Mouse (Mus musculus): Measurements from ENCODE around the gene Nectin1. TPM values are rescaled to one million over a fixed set of nuclear protein-coding genes. Genes with fewer than 3 reads are reported as not detected.

Nectin1 gene
- polyA plus RNA-seq, 1 experiment from 2014 or later: 18.9 TPM

GRCm38 (mm10) chr9:43801911-43802310 lies 58.1 kb downstream of the Nectin1 start:
- no peaks in the 10 kb centered on the region for H3K9me3 ChIP-seq (ENCODE audit: control insufficient read depth, low read length)
- no peaks in the 10 kb centered on the region for H3K4me1 ChIP-seq (replicated peaks; ENCODE audit: control insufficient read depth, insufficient read depth, low read length)
- H3K36me3 ChIP-seq (replicated peaks; ENCODE audit: control insufficient read depth, insufficient read depth): peaks cover 42% of the 10 kb centered on the region
- no peak for DNase-seq (ENCODE audit: low spot score)
- ATAC-seq (ENCODE audit: low FRiP score): 0 out of 2 replicates have a peak, but pooled peaks have one; percentile 21
- H3K4me2 ChIP-seq (replicated peaks): no peak overlapping the region
- no peak overlapping the region for H3K27ac ChIP-seq
- H3K27me3 ChIP-seq (ENCODE audit: control insufficient read depth, insufficient read depth, low read length): no peaks in the 10 kb centered on the region
- WGBS: 25% methylated on average over 5 of the region's 5 CpGs
- no peak overlapping the region for H3K4me3 ChIP-seq (replicated peaks; ENCODE audit: low read length)
- no peak overlapping the region for H3K9ac ChIP-seq

- Histone ChIP-seq H3K4me1 (replicated peaks; ENCODE audit: control insufficient read depth, insufficient read depth, low read length) (0 out of 2 replicates have a peak, but pooled peaks cover 7% of the 10 kb centered on the region), H3K27ac (no peak overlapping the region), H3K27me3 (ENCODE audit: control insufficient read depth, insufficient read depth, low read length) (no peaks in the 10 kb centered on the region), H3K36me3 (replicated peaks; ENCODE audit: control insufficient read depth, insufficient read depth) (peaks cover 22% of the 10 kb centered on the region), H3K4me3 (replicated peaks; ENCODE audit: low read length) (no peak overlapping the region), H3K9me3 (ENCODE audit: control insufficient read depth, low read length) (0 out of 2 replicates have a peak, but pooled peaks cover 4% of the 10 kb centered on the region), H3K4me2 (replicated peaks) (no peak overlapping the region), H3K9ac (no peak overlapping the region)
- WGBS: 16% methylated on average over 6 of the region's 6 CpGs
- DNase-seq (ENCODE audit: low spot score) (no peak), ATAC-seq (ENCODE audit: low FRiP score) (no peak)
These were observed 63.8 kb downstream of the Nectin1 start for GRCm38 (mm10) chr9:43807565-43807964.

- 12% methylated on average over 4 of the region's 4 CpGs for WGBS
- Histone ChIP-seq H3K36me3 (replicated peaks; ENCODE audit: control insufficient read depth, insufficient read depth) (peaks cover 16% of the 10 kb centered on the region), H3K9me3 (ENCODE audit: control insufficient read depth, low read length) (0 out of 2 replicates have a peak, but pooled peaks cover 4% of the 10 kb centered on the region), H3K4me3 (replicated peaks; ENCODE audit: low read length) (no peak overlapping the region), H3K27me3 (ENCODE audit: control insufficient read depth, insufficient read depth, low read length) (no peaks in the 10 kb centered on the region), H3K4me1 (replicated peaks; ENCODE audit: control insufficient read depth, insufficient read depth, low read length) (0 out of 2 replicates have a peak, but pooled peaks cover 7% of the 10 kb centered on the region), H3K4me2 (replicated peaks) (no peak overlapping the region), H3K27ac (no peak overlapping the region), H3K9ac (no peak overlapping the region)
- DNase-seq (ENCODE audit: low spot score) (no peak), ATAC-seq (ENCODE audit: low FRiP score) (no peak)
These were observed 64.3 kb downstream of the Nectin1 start for GRCm38 (mm10) chr9:43808099-43808498.

- DNase-seq (ENCODE audit: low spot score): peak; percentile 43
- Histone ChIP-seq H3K4me3 (replicated peaks; ENCODE audit: low read length) (no peak overlapping the region), H3K9me3 (ENCODE audit: control insufficient read depth, low read length) (0 out of 2 replicates have a peak, but pooled peaks cover 4% of the 10 kb centered on the region), H3K9ac (no peak overlapping the region), H3K36me3 (replicated peaks; ENCODE audit: control insufficient read depth, insufficient read depth) (peaks cover 12% of the 10 kb centered on the region; the same call in 1 of the 2 replicates), H3K4me2 (replicated peaks) (no peak overlapping the region), H3K4me1 (replicated peaks; ENCODE audit: control insufficient read depth, insufficient read depth, low read length) (0 out of 2 replicates have a peak, but pooled peaks cover 7% of the 10 kb centered on the region), H3K27me3 (ENCODE audit: control insufficient read depth, insufficient read depth, low read length) (no peaks in the 10 kb centered on the region), H3K27ac (no peak overlapping the region)
- ATAC-seq (ENCODE audit: low FRiP score): no peak
- WGBS: 16% methylated on average over 7 of the region's 7 CpGs
These were observed 64.8 kb downstream of the Nectin1 start for GRCm38 (mm10) chr9:43808546-43808945.

GRCm38 (mm10) chr9:43813156-43813555 lies 69.4 kb downstream of the Nectin1 start:
- 72% methylated on average over 2 of the region's 2 CpGs for WGBS

GRCm38 (mm10) chr9:43822206-43822605 lies 78.4 kb downstream of the Nectin1 start:
- H3K4me3 ChIP-seq (replicated peaks; ENCODE audit: low read length): no peak overlapping the region
- H3K9me3 ChIP-seq (ENCODE audit: control insufficient read depth, low read length): no peaks in the 10 kb centered on the region
- H3K27ac ChIP-seq: no peak overlapping the region
- ATAC-seq (ENCODE audit: low FRiP score) (no peak), DNase-seq (ENCODE audit: low spot score) (no peak)
- no peak overlapping the region for H3K9ac ChIP-seq
- 90% methylated on average over 5 of the region's 5 CpGs for WGBS
- 0 out of 2 replicates have a peak, but pooled peaks cover 4% of the 10 kb centered on the region for H3K4me1 ChIP-seq (replicated peaks; ENCODE audit: control insufficient read depth, insufficient read depth, low read length)
- no peaks in the 10 kb centered on the region for H3K27me3 ChIP-seq (ENCODE audit: control insufficient read depth, insufficient read depth, low read length)
- H3K4me2 ChIP-seq (replicated peaks): no peak overlapping the region
- H3K36me3 ChIP-seq (replicated peaks; ENCODE audit: control insufficient read depth, insufficient read depth): no peaks in the 10 kb centered on the region

More at GRCm38 (mm10) chr9:43813156-43813555, 69.4 kb downstream of the Nectin1 start:
- Histone ChIP-seq H3K4me1 (replicated peaks; ENCODE audit: control insufficient read depth, insufficient read depth, low read length) (0 out of 2 replicates have a peak, but pooled peaks cover 2% of the 10 kb centered on the region), H3K4me2 (replicated peaks) (no peak overlapping the region), H3K4me3 (replicated peaks; ENCODE audit: low read length) (no peak overlapping the region), H3K36me3 (replicated peaks; ENCODE audit: control insufficient read depth, insufficient read depth) (no peaks in the 10 kb centered on the region), H3K27me3 (ENCODE audit: control insufficient read depth, insufficient read depth, low read length) (no peaks in the 10 kb centered on the region), H3K9ac (no peak overlapping the region), H3K27ac (no peak overlapping the region), H3K9me3 (ENCODE audit: control insufficient read depth, low read length) (0 out of 2 replicates have a peak, but pooled peaks cover 4% of the 10 kb centered on the region)
- ATAC-seq (ENCODE audit: low FRiP score) (no peak), DNase-seq (ENCODE audit: low spot score) (no peak)

GRCm38 (mm10) chr9:43825178-43825577 lies 81.4 kb downstream of the Nectin1 start:
- H3K27ac ChIP-seq: no peak overlapping the region
- H3K4me2 ChIP-seq (replicated peaks): no peak overlapping the region
- no peak for ATAC-seq (ENCODE audit: low FRiP score)
- H3K9ac ChIP-seq: no peak overlapping the region
- H3K9me3 ChIP-seq (ENCODE audit: control insufficient read depth, low read length): no peaks in the 10 kb centered on the region
- WGBS: 82% methylated on average over 5 of the region's 5 CpGs
- H3K36me3 ChIP-seq (replicated peaks; ENCODE audit: control insufficient read depth, insufficient read depth): no peaks in the 10 kb centered on the region
- H3K4me1 ChIP-seq (replicated peaks; ENCODE audit: control insufficient read depth, insufficient read depth, low read length): 0 out of 2 replicates have a peak, but pooled peaks cover 4% of the 10 kb centered on the region
- no peak for DNase-seq (ENCODE audit: low spot score)
- H3K27me3 ChIP-seq (ENCODE audit: control insufficient read depth, insufficient read depth, low read length): no peaks in the 10 kb centered on the region
- H3K4me3 ChIP-seq (replicated peaks; ENCODE audit: low read length): no peak overlapping the region

- H3K4me1 ChIP-seq (replicated peaks; ENCODE audit: control insufficient read depth, insufficient read depth, low read length): 0 out of 2 replicates have a peak, but pooled peaks cover 4% of the 10 kb centered on the region
- H3K4me3 ChIP-seq (replicated peaks; ENCODE audit: low read length): no peak overlapping the region
- H3K9ac ChIP-seq: no peak overlapping the region
- H3K9me3 ChIP-seq (ENCODE audit: control insufficient read depth, low read length): no peaks in the 10 kb centered on the region
- H3K36me3 ChIP-seq (replicated peaks; ENCODE audit: control insufficient read depth, insufficient read depth): no peaks in the 10 kb centered on the region
- WGBS: 24% methylated on average over 8 of the region's 8 CpGs
- H3K27me3 ChIP-seq (ENCODE audit: control insufficient read depth, insufficient read depth, low read length): no peaks in the 10 kb centered on the region
- no peak overlapping the region for H3K27ac ChIP-seq
- ATAC-seq (ENCODE audit: low FRiP score) (0 out of 2 replicates have a peak, but pooled peaks have one; percentile 37), DNase-seq (ENCODE audit: low spot score) (no peak)
- no peak overlapping the region for H3K4me2 ChIP-seq (replicated peaks)
These were observed 82.9 kb downstream of the Nectin1 start for GRCm38 (mm10) chr9:43826558-43827253.

GRCm38 (mm10) chr9:43827593-43827992 lies 83.8 kb downstream of the Nectin1 start:
- H3K4me1 ChIP-seq (replicated peaks; ENCODE audit: control insufficient read depth, insufficient read depth, low read length): 0 out of 2 replicates have a peak, but pooled peaks cover 4% of the 10 kb centered on the region
- WGBS: 58% methylated on average over 5 of the region's 5 CpGs
- no peak for ATAC-seq (ENCODE audit: low FRiP score)
- H3K4me3 ChIP-seq (replicated peaks; ENCODE audit: low read length): no peak overlapping the region
- no peak for DNase-seq (ENCODE audit: low spot score)
- no peak overlapping the region for H3K9ac ChIP-seq
- no peaks in the 10 kb centered on the region for H3K27me3 ChIP-seq (ENCODE audit: control insufficient read depth, insufficient read depth, low read length)
- H3K4me2 ChIP-seq (replicated peaks): no peak overlapping the region
- H3K27ac ChIP-seq: no peak overlapping the region
- H3K9me3 ChIP-seq (ENCODE audit: control insufficient read depth, low read length): no peaks in the 10 kb centered on the region
- no peaks in the 10 kb centered on the region for H3K36me3 ChIP-seq (replicated peaks; ENCODE audit: control insufficient read depth, insufficient read depth)
